Mouse (Mus musculus) liver, postnatal 0 days (tissue): ENCODE measurements at regions not wholly inside any gene's neighbourhood (a gene's known extent, or its start where the extent isn't known, plus 50 kb on each side); places are given as distances from the start of the nearest gene placed in this dataset.

Source experiments
- CTCF ChIP-seq: sonication (generic); IDR thresholded peaks from 2 replicates; pipeline ENCODE4 v1.5.1; 2016; ENCODE audit warnings: antibody characterized with exemption, low read depth
- EP300 ChIP-seq: IDR thresholded peaks from 2 replicates; pipeline ENCODE4 v1.6.1; 2016; ENCODE audit warnings: antibody characterized with exemption, low read depth, mild to moderate bottlenecking

GRCm38 (mm10) chr6:118297576-118297975, 100.1 kb upstream of the Ret start:
- TF ChIP-seq EP300: no peak
- TF ChIP-seq CTCF: no peak
